Mouse (Mus musculus): ENCODE measurements around the gene Dyrk3. TPM values are rescaled to one million over a fixed set of nuclear protein-coding genes. Genes with fewer than 3 reads are reported as not detected.
"Not testable (repeated sequence)": the region's sequence is repeated elsewhere in the genome, so short reads cannot be mapped to it uniquely, and the experiment has no call there.

The Dyrk3 gene
- total RNA-seq, 2 experiments from 2014 or later, result 0.25 to 0.29 TPM

GRCm38 (mm10) chr1:131159573-131160327, 21.6 kb upstream of the Dyrk3 start:
- DNase-seq (ENCODE audit: low spot score); intact Hi-C loops (cut with DNase I): not testable (repeated sequence)

DNA sequence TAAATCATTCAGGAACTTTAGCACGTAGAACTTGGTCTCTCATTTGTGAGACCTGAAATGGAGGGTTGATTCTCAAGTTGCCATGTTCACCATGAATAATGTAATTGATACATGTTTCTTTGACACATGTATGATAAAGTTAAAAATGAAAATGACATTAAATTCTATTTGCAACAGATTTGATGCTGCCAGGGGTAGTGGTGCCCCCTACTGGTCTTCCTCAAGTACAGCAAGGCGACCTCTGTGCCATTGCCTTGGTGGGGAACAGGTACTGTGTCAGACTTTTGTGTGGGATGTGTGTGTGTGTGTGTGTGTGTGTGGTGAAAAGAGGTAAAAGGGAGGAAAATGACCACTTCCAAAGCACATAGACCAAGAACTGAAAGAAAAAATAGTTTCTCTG, 17.3 kb upstream of the Dyrk3 start:
- intact Hi-C loops (cut with DNase I), result loop anchor here (1.0 kb wide), 1 partner anchor 39 kb away; no protein-coding TSS in a partner anchor
- no peak for DNase-seq (ENCODE audit: low spot score)

DNA sequence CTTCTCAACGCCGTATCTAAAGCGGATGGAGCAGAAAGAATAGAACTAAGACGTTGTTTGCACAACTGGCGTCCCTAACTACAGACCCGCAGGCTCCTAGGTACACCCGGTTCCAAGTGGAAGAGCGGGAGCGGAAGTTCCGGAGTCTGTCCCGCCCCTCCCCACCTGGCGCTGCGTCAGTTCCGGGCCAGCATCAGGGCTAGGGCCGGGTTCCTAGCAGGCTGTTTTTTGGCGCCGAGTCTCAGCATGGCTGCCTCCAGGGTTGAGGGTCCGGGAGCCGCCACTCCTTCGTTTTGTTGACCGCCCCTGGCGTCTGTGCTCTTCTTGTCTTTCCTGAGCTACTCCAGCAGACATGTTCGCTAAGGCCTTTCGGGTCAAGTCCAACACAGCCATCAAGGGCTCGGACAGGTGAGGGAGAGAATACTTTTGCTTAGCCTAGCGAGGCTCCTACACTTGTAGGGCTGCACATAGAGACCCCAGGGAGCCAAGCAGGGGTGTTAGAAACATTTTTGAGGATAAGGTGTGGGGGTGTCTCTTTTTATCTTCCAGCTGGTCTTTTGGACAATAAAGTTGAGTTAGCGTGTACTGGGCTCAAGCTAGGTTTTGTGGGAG, 15.0 kb upstream of the Dyrk3 start, which contains the start of gene Eif2d:
Gene Eif2d, plus strand, starts transcription at position 164 of the 612 bp plus-strand sequence.
- DNase-seq (ENCODE audit: low spot score), result peak; percentile 73
- intact Hi-C loops (cut with DNase I), result loop anchor here (5.0 kb wide), 1 partner anchor 276 kb away; no protein-coding TSS in a partner anchor

GRCm38 (mm10) chr1:131149496-131149895, 11.4 kb upstream of the Dyrk3 start:
- DNase-seq (ENCODE audit: low spot score), result no peak
- intact Hi-C loops (cut with DNase I), result no loop called here

DNA sequence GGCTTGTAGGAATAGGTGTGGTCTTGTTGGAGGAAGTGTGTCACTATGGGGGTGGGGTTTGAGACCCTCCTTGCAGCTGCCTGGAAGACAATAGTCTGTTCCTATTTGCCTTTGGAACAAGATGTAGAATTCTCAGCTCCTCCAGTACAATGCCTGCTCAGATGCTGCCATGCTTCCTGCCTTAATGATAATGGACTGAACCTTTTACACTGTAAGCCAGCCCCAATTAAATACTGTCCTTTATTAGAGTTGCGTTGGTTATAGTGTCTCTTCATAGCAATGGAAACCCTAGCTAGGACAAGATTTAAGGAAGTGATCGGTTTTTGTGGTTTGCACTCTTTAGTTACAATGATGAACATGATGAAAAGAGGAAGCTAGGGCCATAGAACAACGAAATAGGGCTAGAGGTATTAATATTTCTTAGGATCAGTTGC, 8.1 kb upstream of the Dyrk3 start:
- intact Hi-C loops (cut with DNase I), result no loop called here
- DNase-seq (ENCODE audit: low spot score), result no peak

- DNase-seq (ENCODE audit: low spot score); intact Hi-C loops (cut with DNase I): not testable (repeated sequence)
Observed at GRCm38 (mm10) chr1:131145222-131145621, 7.1 kb upstream of the Dyrk3 start.

GRCm38 (mm10) chr1:131142472-131142871, 4.3 kb upstream of the Dyrk3 start:
- no peak for DNase-seq (ENCODE audit: low spot score)
- intact Hi-C loops (cut with DNase I), result no loop called here

DNA sequence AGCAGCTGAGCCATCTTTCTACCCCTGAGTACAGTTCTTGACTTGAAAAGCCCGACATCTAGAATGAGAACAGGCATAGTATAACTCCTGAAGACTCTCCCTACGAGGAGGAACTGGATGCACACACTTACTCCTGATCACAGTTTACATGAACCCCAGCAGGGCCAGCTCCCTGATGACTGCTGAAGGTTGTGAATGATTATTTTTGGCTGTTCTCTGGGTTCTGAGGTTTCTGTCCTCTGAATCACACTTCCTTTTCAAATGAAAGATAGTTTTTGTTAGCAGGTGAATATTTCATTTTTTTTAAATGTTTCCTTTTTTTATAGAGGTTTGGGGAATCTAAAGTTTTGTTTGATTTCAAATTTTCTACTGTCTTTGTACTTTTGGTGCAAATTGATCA, 3.3 kb upstream of the Dyrk3 start:
- intact Hi-C loops (cut with DNase I), result no loop called here
- no peak for DNase-seq (ENCODE audit: low spot score)

- no peak for DNase-seq (ENCODE audit: low spot score)
Observed at GRCm38 (mm10) chr1:131139102-131140095, 1.3 kb upstream of the Dyrk3 start.

GRCm38 (mm10) chr1:131137717-131138118, 422 bp downstream of the Dyrk3 start:
- intact Hi-C loops (cut with DNase I), result loop anchor here (2.0 to 10.0 kb wide), 2 partner anchors 21 to 153 kb away; no protein-coding TSS in a partner anchor
- no peak for DNase-seq (ENCODE audit: low spot score)

More at GRCm38 (mm10) chr1:131139102-131140095, 1.3 kb upstream of the Dyrk3 start:
- intact Hi-C loops (cut with DNase I), result loop anchor here (2.0 to 10.0 kb wide), 2 partner anchors 23 to 155 kb away; no protein-coding TSS in a partner anchor

- DNase-seq (ENCODE audit: low spot score), result no peak
- intact Hi-C loops (cut with DNase I), result loop anchor here (10.0 kb wide), 1 partner anchor 152 kb away; no protein-coding TSS in a partner anchor
Observed at GRCm38 (mm10) chr1:131137111-131137510, 1.0 kb downstream of the Dyrk3 start.

- intact Hi-C loops (cut with DNase I), result loop anchor here (10.0 kb wide), 1 partner anchor 151 kb away; no protein-coding TSS in a partner anchor
- no peak for DNase-seq (ENCODE audit: low spot score)
Observed at GRCm38 (mm10) chr1:131135960-131136629, 2.0 kb downstream of the Dyrk3 start.

DNA sequence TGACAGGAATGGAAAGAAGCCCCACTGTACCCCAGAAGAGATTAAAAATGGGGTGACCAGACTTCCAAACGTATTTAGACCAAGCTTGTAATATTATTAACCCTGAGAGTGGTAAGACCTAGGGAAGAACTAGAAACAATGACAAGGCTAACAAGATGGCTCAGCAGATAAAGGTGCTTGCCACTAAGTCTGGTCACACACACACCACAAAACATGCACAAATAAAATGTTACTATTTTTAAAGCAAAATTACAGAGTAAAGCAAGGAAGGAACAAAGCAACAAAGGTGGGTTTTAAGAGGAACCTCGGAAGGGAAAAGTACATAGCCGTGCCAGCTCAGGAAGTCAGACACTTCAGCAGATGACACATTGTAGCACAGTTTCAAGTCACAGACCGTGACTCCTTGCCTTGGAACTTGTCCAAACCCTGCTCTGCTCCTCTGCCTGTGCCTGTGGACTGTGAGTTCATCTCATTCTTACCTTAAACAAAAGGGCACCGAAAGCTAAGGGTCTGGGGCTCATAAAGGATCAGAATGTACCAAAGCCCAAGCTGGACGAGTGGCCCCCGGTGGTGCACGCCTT, 3.1 kb downstream of the Dyrk3 start:
- intact Hi-C loops (cut with DNase I), result loop anchor here (10.0 kb wide), 1 partner anchor 150 kb away; no protein-coding TSS in a partner anchor
- DNase-seq (ENCODE audit: low spot score), result no peak

- DNase-seq (ENCODE audit: low spot score), result no peak
- intact Hi-C loops (cut with DNase I), result loop anchor here (10.0 kb wide), 1 partner anchor 149 kb away; no protein-coding TSS in a partner anchor
Observed at GRCm38 (mm10) chr1:131134231-131134630, 3.9 kb downstream of the Dyrk3 start.

- DNase-seq (ENCODE audit: low spot score), result no peak
- intact Hi-C loops (cut with DNase I), result no loop called here
Observed at GRCm38 (mm10) chr1:131125987-131126744, 12.0 kb downstream of the Dyrk3 start.

DNA sequence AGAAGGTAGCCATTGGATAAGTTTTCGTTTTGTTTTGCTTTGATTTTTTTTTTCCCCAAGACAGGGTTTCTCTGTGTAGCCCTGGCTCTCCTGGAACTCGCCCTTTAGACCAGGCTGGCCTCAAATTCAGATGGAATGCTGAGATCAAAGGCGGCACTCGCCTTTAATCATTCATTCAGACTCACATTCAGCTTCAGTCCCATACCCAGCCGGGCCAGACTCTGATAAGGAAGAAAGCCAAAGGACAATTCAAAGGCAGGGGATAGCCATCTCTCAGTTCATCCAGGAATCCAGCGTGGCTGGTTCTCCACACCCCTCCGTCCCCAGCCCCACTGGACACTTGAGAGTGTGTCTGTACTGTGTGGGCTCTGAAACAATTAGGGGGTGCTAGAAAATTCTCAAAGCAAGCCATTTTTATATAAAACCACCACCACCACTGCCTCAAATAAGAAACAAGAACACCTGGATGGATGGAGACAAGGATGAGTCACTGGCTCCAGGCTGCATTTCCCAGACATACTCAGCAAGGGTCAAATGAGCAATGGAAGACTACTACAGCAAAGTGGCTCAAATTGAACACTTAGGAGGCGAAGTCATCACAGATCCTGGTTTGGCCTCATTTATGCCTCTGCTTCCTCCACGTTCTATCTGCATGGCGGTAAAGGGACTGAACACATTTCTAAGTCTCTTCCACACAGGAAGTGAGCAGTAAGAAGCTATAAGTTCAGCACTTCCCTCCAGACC, 14.4 kb downstream of the Dyrk3 start:
- DNase-seq (ENCODE audit: low spot score), result no peak
- intact Hi-C loops (cut with DNase I), result no loop called here

DNA sequence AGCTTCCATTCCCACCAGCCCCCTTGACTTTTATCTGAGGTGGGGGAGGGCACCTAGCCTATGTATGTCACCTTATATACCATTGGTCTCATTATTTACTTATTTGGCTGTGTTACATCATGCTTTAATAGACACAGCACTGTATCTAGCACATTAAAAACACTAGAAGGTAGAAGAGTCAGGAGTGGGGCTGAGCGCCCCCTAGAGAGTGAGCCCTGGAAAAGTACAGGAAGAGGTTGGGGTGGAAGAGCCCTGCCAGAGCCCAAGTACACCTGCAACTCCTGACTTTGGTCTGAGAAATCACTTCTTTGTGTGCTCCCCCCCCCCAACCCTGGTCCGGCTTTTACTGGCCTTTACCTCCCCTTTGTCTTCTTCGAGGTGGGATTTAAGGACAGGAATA, 16.2 kb downstream of the Dyrk3 start:
- no peak for DNase-seq (ENCODE audit: low spot score)
- intact Hi-C loops (cut with DNase I), result no loop called here
